Comparison of ENCODE assay signal across 24 mouse cellular contexts in genomic region chr17:51554446-51554845, GRCm38 (mm10).
DNase-seq lines count a peak whose midpoint lies in the region; ATAC-seq lines count a peak whose summit lies in the region.
"Had no signal": no experiment of that assay in that cellular context is flagged by ENCODE, and none has a peak within 500 bp of the region (broad histone marks: within the 10 kb centered on the region; RNA-seq: fewer than 3 reads in every experiment).

No protein-coding gene starts in this region.

- WGBS in liver, embryonic 12.5 days (ENCODE audit: insufficient replicate concordance) = 35% methylated on average over 2 of the region's 2 CpGs
- 33% methylated on average over 2 of the region's 2 CpGs for WGBS in liver, embryonic 16.5 days (ENCODE audit: insufficient replicate concordance)
- 48% methylated on average over 2 of the region's 2 CpGs for WGBS in heart, embryonic 12.5 days

- peaks cover 18% of the 10 kb centered on the region; the same call in 1 of the 2 replicates for H3K4me1 ChIP-seq in liver, embryonic 12.5 days
- H3K4me1 ChIP-seq in liver, embryonic 16.5 days (ENCODE audit: control insufficient read depth, low read depth, low read length) = no peaks in the 10 kb centered on the region
- H3K4me1 ChIP-seq in heart, embryonic 12.5 days (replicated peaks) = 0 out of 2 replicates have a peak, but pooled peaks cover 2% of the 10 kb centered on the region
- H3K4me1 ChIP-seq: embryonic facial prominence, embryonic 12.5 days; embryonic facial prominence, embryonic 15.5 days; forebrain, embryonic 12.5 days; forebrain, embryonic 15.5 days; heart, embryonic 10.5 days; hindbrain, embryonic 12.5 days; hindbrain, embryonic 15.5 days had no signal

- H3K9ac ChIP-seq in liver, embryonic 12.5 days = no peak overlapping the region
- H3K9ac ChIP-seq in liver, embryonic 16.5 days (ENCODE audit: low read depth, low read length) = no peak overlapping the region
- no peak overlapping the region for H3K9ac ChIP-seq in heart, embryonic 12.5 days
- H3K9ac ChIP-seq: embryonic facial prominence, embryonic 12.5 days; embryonic facial prominence, embryonic 15.5 days; forebrain, embryonic 12.5 days; forebrain, embryonic 15.5 days; hindbrain, embryonic 12.5 days; hindbrain, embryonic 15.5 days had no signal

- H3K27ac ChIP-seq in liver, embryonic 12.5 days = no peak overlapping the region
- no peak overlapping the region for H3K27ac ChIP-seq in liver, embryonic 16.5 days (ENCODE audit: low read length)
- H3K27ac ChIP-seq in heart, embryonic 12.5 days (ENCODE audit: poor library complexity, severe bottlenecking) = no peak overlapping the region
- H3K27ac ChIP-seq: embryonic facial prominence, embryonic 12.5 days; embryonic facial prominence, embryonic 15.5 days; forebrain, embryonic 12.5 days; forebrain, embryonic 15.5 days; heart, adult 2 months; heart, embryonic 10.5 days; hindbrain, embryonic 12.5 days; hindbrain, embryonic 15.5 days had no signal

- H3K36me3 ChIP-seq in liver, embryonic 12.5 days = no peaks in the 10 kb centered on the region
- no peaks in the 10 kb centered on the region for H3K36me3 ChIP-seq in liver, embryonic 16.5 days (ENCODE audit: control insufficient read depth, insufficient read depth)
- H3K36me3 ChIP-seq in heart, embryonic 12.5 days = no peaks in the 10 kb centered on the region
- H3K36me3 ChIP-seq: embryonic facial prominence, embryonic 12.5 days; embryonic facial prominence, embryonic 15.5 days; forebrain, embryonic 12.5 days; forebrain, embryonic 15.5 days; heart, embryonic 10.5 days; hindbrain, embryonic 12.5 days; hindbrain, embryonic 15.5 days had no signal

- no peaks in the 10 kb centered on the region for H3K9me3 ChIP-seq in liver, embryonic 12.5 days (replicated peaks)
- H3K9me3 ChIP-seq in liver, embryonic 16.5 days (replicated peaks; ENCODE audit: control insufficient read depth, low read length) = no peaks in the 10 kb centered on the region
- H3K9me3 ChIP-seq in heart, embryonic 12.5 days (replicated peaks) = no peaks in the 10 kb centered on the region
- H3K9me3 ChIP-seq: embryonic facial prominence, embryonic 12.5 days; embryonic facial prominence, embryonic 15.5 days; forebrain, embryonic 12.5 days; forebrain, embryonic 15.5 days; heart, embryonic 10.5 days; hindbrain, embryonic 12.5 days; hindbrain, embryonic 15.5 days had no signal

- peak; percentile 66 for ATAC-seq in liver, embryonic 12.5 days
- ATAC-seq in liver, embryonic 16.5 days (ENCODE audit: low read depth) = peak; percentile 37; the same call in 1 of the 2 replicates
- no peak for ATAC-seq in heart, embryonic 12.5 days (ENCODE audit: insufficient number of reproducible peaks, low FRiP score)
- ATAC-seq in granulocyte monocyte progenitor cell, adult 5-6 weeks (replicated peaks; ENCODE audit: poor library complexity, severe bottlenecking) = no peak
- ATAC-seq: CD4-positive, CD25-positive, alpha-beta regulatory T cell, adult 4 months; forebrain, embryonic 15.5 days had no signal

- no peaks in the 10 kb centered on the region for H3K27me3 ChIP-seq in liver, embryonic 12.5 days (replicated peaks)
- H3K27me3 ChIP-seq in liver, embryonic 16.5 days (ENCODE audit: control insufficient read depth, insufficient read depth, low read depth, low read length) = no peaks in the 10 kb centered on the region
- H3K27me3 ChIP-seq in heart, embryonic 12.5 days (replicated peaks) = no peaks in the 10 kb centered on the region
- H3K27me3 ChIP-seq: embryonic facial prominence, embryonic 12.5 days; embryonic facial prominence, embryonic 15.5 days; forebrain, embryonic 12.5 days; forebrain, embryonic 15.5 days; hindbrain, embryonic 12.5 days; hindbrain, embryonic 15.5 days had no signal

- H3K4me2 ChIP-seq in liver, embryonic 12.5 days = no peak overlapping the region
- H3K4me2 ChIP-seq in liver, embryonic 16.5 days (ENCODE audit: low read depth, low read length) = no peak overlapping the region
- no peak overlapping the region for H3K4me2 ChIP-seq in heart, embryonic 12.5 days
- H3K4me2 ChIP-seq: embryonic facial prominence, embryonic 12.5 days; embryonic facial prominence, embryonic 15.5 days; forebrain, embryonic 12.5 days; forebrain, embryonic 15.5 days; hindbrain, embryonic 12.5 days; hindbrain, embryonic 15.5 days had no signal

- DNase-seq in ES-CJ7 (ENCODE audit: low read depth, low spot score) = peak; percentile 25
- peak; percentile 44 for DNase-seq in ZHBTc4 (ENCODE audit: low read depth, low spot score)
- DNase-seq in layer of hippocampus, postnatal 10 days (ENCODE audit: low spot score in 2 of 2) = no peak
- DNase-seq: adrenal gland, adult 2 months; adrenal gland, postnatal 14 days; cerebellum, adult 11-12 months; cerebellum, adult 8-10 months; cerebellum, postnatal 10 days; cerebellum, postnatal 36 days; gastrocnemius, postnatal 25 days; heart, adult 2 months had no signal

- H3K4me3 ChIP-seq in liver, embryonic 12.5 days = no peak overlapping the region
- H3K4me3 ChIP-seq in liver, embryonic 16.5 days (ENCODE audit: low read depth, low read length) = no peak overlapping the region
- no peak overlapping the region for H3K4me3 ChIP-seq in heart, embryonic 12.5 days
- H3K4me3 ChIP-seq: embryonic facial prominence, embryonic 12.5 days; embryonic facial prominence, embryonic 15.5 days; erythroblast, embryonic 14.5 days; forebrain, embryonic 12.5 days; forebrain, embryonic 15.5 days; heart, adult 2 months; heart, embryonic 10.5 days; hindbrain, embryonic 12.5 days; hindbrain, embryonic 15.5 days had no signal

Comparison
In these comparisons a context has a peak if more than half of its experiments do, and no peak if none do; other contexts are left out.
1. DNase-seq: peak in ES-CJ7 (single experiment) and ZHBTc4 (single experiment); none in layer of hippocampus, postnatal 10 days (0 of 2).
2. ATAC-seq: peak in liver, embryonic 12.5 days (single experiment) and liver, embryonic 16.5 days (single experiment); none in heart, embryonic 12.5 days (single experiment) and granulocyte monocyte progenitor cell, adult 5-6 weeks (single experiment).